Mouse (Mus musculus): ENCODE data around the gene Abcb10.
"Not testable (repeated sequence)": the region's sequence is repeated elsewhere in the genome, so short reads cannot be mapped to it uniquely, and the experiment has no call there.

The Abcb10 gene

GRCm38 (mm10) chr8:123982826-123983400, at the start of gene Abcb10:
Abcb10 (minus strand) TSS chr8:123983122.
- DNase-seq: peak; percentile 96

GRCm38 (mm10) chr8:124027831-124028230, 44.9 kb upstream of the Abcb10 start:
- no peak for DNase-seq

DNA sequence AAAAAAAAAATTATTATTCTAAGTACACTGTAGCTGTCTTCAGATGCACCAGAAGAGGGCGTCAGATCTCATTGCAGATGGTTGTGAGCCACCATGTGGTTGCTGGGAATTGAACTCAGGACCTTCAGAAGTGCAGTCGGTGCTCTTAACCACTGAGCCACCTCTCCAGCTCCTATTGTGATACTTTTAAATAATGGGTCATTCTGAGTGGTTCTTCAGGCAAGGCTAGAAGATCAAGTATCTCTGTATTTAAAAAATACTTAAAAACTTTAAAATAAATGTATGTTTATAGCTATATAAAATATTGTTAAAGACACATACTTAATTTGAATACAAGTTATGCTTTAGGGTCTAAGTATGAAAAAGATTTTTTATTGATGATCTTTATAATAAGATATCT, 43.3 kb upstream of the Abcb10 start:
- DNase-seq: not testable (repeated sequence)

DNA sequence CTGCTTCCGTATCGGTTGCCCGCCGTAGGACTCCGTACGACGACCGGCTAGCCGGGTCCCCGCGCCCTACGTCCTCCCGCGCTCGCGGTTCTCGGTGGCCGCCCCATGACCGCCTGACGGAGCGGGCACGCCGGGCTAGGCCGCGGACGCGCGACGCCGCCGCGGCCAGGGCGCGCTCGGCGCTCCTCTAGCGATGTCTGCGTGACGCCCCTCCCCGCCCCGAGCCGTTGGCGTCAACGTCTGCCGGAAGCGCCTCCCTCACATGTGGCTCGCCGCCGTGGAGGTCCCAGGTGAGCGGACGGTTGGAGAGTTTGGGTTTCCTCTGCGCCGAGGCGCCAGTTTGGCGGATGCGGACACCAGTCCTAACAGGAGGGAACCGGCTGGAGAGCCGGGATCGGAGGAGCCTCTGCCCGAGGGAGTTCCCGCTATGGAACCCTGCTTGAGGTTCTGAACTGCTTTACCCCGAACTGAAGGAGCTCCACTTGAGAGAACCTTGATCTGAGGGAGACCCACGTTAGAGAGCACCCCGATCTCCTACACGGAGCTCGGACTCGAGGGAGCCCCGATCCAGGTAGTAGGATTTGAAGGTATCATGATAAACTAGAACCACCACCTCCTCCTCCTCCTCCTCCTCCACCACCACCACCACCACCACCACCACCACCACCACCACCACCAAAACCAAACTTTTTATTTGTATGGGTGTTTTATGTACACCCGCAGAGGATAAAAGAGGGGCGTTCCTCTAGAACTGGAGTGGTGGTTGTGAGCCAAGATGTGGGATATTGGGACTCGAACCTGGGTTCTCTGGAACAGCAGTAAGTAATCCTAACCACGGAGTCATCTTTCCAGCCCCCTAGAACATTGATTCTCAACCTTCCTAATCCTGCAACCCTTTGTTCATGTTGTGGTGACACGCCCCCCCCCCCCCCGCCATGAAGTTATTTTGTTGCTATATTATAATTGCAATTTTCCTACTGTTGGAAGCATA, 38.6 kb upstream of the Abcb10 start, which contains the start of the genes Taf5l and Urb2:
Gene Taf5l, minus strand, starts transcription at position 161 of the 991 bp plus-strand sequence.
Gene Urb2, plus strand, starts transcription at position 272 of the 991 bp plus-strand sequence.
- peak; percentile 88 for DNase-seq

- DNase-seq: peak; percentile 41
Measured at GRCm38 (mm10) chr8:124020439-124021236, 37.7 kb upstream of the Abcb10 start.

DNA sequence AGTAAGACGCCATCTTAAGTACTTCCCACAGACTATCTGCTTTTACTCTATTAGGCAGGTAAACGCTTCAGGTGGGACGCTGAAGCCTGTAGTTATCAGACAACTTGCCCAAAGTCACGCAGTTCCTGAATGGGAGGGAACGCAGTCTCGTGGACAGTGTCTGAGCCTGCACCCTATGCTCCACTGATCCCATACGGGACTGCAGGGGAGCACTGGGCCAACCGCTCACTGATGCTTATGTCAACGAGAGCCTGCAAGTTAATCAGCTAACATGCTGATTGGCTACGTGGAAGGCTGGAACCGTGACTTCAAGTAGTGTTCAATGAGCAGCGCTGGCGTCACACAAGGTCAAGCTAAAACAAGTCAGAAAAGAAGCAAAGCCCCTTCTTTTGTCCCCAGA, 36.9 kb upstream of the Abcb10 start:
- peak; percentile 39 for DNase-seq

DNA sequence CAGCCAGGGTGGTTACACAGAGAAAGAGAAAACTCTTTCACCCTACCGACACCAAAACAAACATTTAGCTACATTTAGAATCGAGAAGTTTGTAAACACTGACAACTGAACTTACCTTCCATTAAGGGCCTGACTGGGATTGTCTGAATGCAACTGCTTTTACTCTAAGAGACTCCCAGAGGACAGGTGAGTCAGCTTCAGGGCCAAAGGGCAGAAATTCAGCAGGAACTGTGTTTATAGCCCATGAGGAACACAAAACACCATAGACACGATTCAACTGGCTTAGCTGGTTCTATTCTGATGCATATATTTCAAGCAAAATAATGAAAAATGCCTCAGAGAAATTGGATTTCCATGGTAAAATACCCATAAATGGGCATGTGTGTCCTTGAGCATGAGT, 31.8 kb upstream of the Abcb10 start:
- no peak for DNase-seq

GRCm38 (mm10) chr8:124014299-124014698, 31.4 kb upstream of the Abcb10 start:
- DNase-seq: not testable (repeated sequence)

DNA sequence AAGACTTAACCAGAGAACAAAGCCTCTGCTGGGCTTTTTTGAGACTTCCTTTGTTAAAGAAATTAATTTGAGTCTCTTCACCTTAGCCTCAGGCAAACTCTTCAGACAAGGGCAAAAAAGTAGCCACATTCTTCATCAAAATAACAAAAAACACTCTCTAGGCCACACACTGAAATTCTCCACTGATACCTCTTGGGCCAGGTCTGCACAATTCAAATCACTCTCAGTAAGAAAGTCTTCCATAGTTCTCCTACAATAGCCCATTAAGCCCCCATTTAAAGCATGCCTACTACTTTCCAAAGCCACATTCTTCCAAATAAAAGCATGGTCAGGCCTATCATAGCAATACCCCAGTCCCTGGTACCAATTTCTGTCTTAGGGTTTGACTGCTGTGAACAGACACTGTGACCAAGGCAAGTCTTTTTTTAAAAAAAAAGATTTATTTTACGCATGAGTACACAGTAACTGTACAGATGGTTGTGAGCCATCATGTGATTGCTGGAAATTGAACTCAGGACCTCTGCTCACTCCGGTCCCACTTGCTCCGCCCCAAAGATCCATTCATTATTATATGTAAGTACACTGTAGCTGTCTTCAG, 29.2 kb upstream of the Abcb10 start:
- DNase-seq: no peak

- no peak for DNase-seq
Measured at GRCm38 (mm10) chr8:124011580-124011979, 28.7 kb upstream of the Abcb10 start.

- DNase-seq: no peak
Measured at GRCm38 (mm10) chr8:124007829-124008228, 24.9 kb upstream of the Abcb10 start.

DNA sequence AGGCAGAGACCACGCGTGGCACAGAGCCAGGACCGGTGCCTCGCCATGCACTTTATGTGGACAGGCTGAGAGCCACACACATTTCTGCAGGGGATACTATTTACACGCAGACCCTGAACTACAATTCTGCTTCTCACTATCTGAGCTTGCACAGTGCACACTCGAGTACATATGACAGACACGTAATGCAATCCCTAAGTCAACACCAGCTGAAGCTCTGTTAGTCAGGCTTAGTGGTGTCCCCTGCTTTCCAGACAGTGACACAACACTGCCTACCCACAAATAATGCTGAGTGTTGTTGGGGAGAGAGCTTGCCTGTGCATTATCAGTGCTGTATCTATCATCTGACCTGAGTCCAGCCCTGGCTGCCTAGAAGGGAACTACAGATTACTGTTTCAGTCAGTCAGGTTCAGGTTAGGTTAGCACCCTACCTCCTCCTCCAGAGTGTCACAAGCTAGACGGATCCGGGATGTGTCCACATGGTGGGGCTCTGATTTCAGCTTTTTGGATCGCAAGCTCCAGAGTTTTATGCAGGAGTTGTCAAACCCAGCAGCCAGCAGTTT, 19.7 kb upstream of the Abcb10 start:
- no peak for DNase-seq

DNA sequence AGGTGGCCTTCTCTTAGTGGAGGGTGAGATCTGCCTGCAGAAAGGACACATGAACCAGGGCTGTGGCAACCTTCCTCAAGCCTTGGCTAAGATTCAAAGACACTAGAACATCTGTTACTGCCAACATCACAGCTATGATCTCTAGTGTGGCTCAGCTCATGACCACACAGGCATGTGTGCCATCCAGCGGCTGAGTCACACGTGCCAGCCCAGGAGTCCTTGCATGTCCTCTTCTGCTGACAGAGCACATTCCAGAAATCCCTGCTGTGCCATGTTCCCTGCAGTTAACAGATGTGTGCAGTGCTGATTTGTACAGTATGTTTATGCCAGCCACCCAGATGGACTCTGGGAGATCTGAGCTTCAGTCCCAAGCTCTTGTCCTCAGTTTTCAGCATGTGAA, 16.6 kb upstream of the Abcb10 start:
- no peak for DNase-seq

DNA sequence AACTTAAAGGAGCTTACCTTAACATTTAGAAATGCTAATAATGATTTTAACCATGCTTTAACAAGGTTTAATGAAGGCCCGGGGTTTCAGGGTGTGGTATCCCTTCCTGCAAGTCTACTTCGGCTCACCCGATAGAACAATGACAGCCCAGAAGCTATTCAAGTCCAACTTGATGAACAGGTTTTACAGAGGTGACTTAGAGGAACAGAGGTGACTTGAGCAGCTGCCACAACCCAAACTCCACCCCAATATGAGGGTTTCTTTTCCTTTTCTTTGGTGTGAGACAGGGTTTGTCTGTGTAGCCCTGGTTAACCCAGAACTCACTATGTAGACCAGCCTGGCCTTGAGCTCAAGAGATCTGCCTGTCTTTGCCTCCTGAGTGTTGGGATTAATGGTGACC, 11.1 kb upstream of the Abcb10 start:
- no peak for DNase-seq

- DNase-seq: no peak
Measured at GRCm38 (mm10) chr8:123993597-123993996, 10.7 kb upstream of the Abcb10 start.

DNA sequence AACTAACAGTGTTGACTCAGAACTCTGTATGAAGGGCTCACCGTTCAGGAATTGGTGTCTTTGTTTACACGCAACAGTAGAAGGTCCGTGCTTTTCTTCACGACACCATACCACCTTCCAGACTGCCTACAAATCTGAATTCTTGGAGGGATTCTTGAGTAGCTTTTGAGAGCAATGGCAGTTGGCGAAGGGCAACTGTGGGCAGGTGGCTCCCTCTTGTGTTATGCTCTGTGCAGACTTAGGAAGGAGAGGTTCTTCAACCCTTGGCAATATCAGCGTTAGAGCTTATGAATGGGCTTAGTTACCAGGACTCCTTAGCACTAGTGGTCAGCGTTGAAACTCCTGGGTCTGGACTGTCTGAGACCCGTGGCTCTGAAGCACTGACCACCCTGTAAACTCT, 9.7 kb upstream of the Abcb10 start:
- DNase-seq: no peak

DNA sequence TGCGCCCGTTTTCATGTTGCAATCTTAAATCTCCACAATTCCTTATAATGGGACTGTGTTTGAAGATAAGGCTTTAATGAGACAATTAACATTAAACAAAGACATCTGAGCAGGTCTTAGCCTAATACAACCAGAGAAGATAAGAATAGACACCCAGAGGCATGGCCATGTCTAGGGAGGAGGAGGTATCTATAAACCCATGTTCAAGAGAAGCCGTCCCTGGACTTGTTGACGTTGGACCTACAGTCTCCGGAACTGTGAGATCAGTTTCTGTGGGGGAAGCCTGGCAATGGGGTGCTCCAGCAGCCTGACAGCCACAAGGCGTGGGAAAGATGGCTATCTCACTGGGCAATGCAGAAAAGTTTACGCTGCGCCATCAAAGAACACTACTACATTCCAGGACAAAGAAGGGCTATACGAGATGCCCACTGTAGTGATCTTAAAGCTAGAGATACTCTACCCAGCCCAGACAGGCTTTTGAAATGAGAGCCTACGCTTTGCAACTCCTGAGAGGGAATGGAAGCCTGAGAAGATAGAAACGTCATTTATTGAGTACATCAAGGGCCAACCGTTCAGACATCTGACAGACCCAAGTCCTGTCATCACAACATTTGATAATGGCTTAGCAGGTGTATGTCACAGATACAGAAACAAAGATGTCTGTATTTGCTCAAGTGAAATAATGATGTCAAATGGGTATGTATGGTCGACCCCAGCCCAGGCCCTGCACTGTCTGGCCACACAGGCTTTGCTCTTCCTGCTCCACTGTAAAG, 7.5 kb upstream of the Abcb10 start:
- DNase-seq: no peak

GRCm38 (mm10) chr8:123989128-123989527, 6.2 kb upstream of the Abcb10 start:
- DNase-seq: no peak

DNA sequence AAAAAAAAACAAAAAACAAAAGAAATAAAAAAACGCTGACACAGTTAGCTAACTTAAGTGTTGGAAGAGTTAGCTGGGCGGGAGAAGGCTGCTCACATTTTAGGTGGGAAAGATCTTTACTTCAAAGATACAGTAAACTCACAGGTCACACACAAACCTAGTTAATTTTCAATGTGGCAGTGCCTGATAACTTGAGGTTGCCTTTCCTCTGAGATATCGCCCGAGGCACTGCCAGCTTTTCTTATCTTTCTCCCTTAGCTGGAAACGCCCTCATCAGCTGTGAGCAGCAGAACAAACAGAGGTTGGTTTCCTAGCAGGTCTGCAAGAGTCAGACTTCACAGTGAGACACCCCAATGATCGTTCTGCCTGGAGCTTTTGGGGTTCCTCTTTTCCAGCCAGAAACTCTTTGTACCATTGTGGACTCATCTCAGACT, 5.7 kb upstream of the Abcb10 start:
- no peak for DNase-seq

- DNase-seq: peak; percentile 40
Measured at GRCm38 (mm10) chr8:123982291-123982793, 580 bp downstream of the Abcb10 start.

- no peak for DNase-seq
Measured at GRCm38 (mm10) chr8:123981674-123982073, 1.2 kb downstream of the Abcb10 start.

Data from kidney, adult 11 months (tissue).